Mouse (Mus musculus): Measurements from ENCODE around the gene Serpina1b.

GRCm38 (mm10) chr12:103681169-103681568 is 149.0 kb downstream of the Serpina1b start:
- TF ChIP-seq CTCF (IDR thresholded peaks at IDR 0.05; ENCODE audit: low read depth, low read length) (no peak), POLR2A (IDR thresholded peaks at IDR 0.05; ENCODE audit: borderline replicate concordance, low read depth, low read length) (no peak)

All from bone marrow macrophage, adult 2 months (primary cell).